Mouse (Mus musculus) G1E-ER4 (cell line): Measurements from ENCODE around the gene Dhx9. TPM values are rescaled to one million over a fixed set of nuclear protein-coding genes. Genes with fewer than 3 reads are reported as not detected.

ENCODE experiments used
- GATA1 ChIP-seq: IDR thresholded peaks from one replicate; pipeline ENCODE4 v1.8.0; 2012; ENCODE audit warnings: low read length, inconsistent platforms
- polyA plus RNA-seq: library from polyadenylated mRNA; stranded (reverse); fragments of >175 nt; gene quantifications from 2 replicates; pipeline ENCODE4 v1.2.3, GENCODE M21; 2012

The Dhx9 gene
- polyA plus RNA-seq, 1 experiment, result 29.5 TPM

- TF ChIP-seq GATA1, result no peak
These were observed 2.5 kb upstream of the Dhx9 start for GRCm38 (mm10) chr1:153489963-153490362.

- no peak for TF ChIP-seq GATA1
These were observed 2.1 kb upstream of the Dhx9 start for GRCm38 (mm10) chr1:153489540-153489939.

DNA sequence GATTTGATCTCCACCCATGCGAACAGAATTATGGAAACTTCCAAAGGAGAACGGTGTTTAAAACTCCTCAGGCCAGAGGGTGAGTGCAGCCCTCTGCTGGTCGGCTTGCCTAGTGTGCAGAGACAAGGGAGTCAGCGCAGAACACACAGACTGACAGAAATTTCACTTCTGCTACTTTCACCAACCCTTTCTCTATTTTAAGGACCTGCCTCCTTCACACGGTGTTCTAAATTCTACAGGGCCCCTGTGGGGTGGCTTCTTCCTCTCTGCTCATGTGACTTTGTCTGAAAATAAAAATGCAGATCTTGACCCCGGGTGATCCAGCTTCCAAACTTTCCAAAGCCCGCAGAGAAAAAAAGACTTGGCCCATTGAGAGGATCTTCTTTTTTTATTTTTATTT, 1.7 kb upstream of the Dhx9 start:
- TF ChIP-seq GATA1, result no peak

- no peak for TF ChIP-seq GATA1
These were observed 527 bp downstream of the Dhx9 start for GRCm38 (mm10) chr1:153486767-153487499.

DNA sequence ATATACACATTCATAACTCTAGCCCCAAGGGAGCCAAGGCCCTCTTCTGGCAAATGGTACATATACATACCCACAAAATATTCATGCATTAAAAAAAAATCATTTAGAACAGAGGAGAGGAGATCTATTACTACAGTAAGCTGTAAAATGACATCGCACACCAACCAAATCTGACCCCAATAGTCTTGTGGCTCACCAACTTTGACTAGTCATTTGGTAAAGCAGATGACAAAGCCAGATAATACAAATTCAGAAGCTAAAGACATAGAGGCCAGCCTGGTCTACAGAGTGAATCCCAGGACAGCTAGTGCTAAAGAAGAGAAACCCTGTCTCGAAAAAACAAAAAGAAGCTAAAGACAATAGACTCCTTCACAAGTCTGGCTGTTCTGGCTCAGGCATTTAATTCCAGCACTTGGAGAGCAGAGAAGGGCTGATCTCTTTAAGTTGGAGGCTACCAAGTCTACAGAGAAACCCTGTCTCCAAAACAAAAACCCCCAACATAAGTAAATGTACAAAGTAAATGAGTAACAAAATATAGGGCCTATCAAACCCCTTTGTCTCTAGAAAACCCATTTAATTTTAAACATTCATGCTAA, 2.2 kb downstream of the Dhx9 start:
- no peak for TF ChIP-seq GATA1

GRCm38 (mm10) chr1:153481025-153481412, 6.4 kb downstream of the Dhx9 start:
- no peak for TF ChIP-seq GATA1

DNA sequence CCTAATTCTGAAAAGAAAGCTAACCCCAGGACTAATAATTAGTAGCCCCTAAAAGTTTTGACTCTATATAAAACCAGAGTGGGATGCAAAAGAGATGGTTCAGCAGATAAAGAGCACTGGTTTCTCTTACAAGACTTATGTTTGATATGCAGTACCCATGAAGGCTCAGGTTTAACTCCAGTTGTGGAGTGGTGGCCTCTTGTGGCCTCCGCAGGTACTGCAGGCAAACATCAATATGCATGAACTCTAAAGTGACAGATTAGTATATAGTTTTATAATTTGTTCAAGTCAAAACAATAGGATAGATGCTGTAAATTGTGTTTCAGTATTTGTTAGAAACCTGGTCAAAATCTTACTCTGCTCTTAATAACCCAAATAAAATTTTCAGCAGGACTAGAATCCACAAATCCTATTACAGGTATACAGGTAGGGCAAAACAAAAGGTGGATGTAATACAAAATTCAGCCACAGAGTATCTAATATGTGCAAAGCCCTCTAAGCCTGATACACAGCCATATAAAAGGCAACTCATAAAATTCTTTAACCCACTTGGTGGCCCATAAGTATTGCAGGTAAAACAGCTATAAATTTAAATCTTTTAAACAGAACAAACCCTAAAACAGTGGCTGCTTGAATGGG, 7.0 kb downstream of the Dhx9 start:
- TF ChIP-seq GATA1, result no peak

DNA sequence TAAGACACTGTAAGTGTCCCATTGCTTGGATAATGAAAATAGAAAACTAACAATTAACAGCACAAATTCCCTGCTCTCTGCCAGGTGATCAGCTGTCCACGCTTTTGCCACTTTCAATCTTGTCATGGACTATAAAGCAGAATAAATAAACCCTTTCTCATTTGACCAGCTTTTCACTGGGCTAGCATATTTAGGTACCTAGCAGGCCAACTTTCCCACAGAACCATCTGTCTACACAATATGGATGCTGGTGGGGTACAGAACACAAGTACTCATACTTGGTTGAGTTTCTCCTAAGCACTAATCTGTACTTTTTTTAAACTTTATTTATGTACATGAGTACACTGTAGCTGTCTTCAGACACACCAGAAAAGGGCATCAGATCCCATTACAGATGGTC, 8.2 kb downstream of the Dhx9 start:
- no peak for TF ChIP-seq GATA1

- no peak for TF ChIP-seq GATA1
These were observed 25.7 kb downstream of the Dhx9 start for GRCm38 (mm10) chr1:153461796-153462195.

DNA sequence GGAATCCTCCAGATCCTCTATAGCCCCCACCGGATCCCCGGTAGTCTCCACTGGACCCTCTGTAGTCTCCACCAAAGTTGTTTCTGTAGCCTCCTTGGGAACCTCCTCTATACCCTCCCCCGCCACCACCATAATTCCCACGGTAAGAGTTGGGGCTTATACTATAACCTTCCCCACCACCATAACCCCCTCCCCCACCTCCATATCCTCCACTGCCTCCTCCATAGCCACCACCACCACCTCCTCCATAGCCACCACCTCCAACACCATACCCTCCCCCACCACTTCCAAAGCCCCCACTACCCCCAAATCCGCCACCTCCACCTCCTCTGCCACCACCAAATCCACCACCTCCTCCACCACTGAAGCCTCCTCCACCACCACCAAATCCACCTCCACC, 31.3 kb downstream of the Dhx9 start:
- no peak for TF ChIP-seq GATA1

DNA sequence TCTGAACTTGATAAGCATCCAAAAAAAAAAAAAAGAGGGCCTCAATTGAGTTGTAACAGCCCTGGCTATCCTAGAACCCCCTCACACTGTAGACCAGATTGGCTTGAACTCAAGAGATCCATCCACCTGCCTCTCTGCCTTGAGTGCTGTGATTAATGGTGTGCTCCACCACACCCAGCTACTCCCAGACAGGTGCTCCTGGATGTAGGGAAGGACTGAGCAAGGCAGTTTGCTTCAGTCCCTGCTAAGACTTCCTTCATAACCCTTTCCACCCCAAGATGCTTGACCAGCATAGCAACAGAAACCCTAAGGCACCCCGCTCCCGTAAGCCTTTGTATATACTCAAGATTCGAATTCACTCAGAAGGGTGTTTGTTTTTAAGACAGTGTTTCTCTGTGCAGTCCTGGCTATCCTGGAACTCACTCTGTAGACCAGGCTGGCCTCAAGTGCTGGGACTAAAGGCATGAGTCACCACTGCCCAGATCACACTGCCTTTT, 34.3 kb downstream of the Dhx9 start:
- no peak for TF ChIP-seq GATA1

DNA sequence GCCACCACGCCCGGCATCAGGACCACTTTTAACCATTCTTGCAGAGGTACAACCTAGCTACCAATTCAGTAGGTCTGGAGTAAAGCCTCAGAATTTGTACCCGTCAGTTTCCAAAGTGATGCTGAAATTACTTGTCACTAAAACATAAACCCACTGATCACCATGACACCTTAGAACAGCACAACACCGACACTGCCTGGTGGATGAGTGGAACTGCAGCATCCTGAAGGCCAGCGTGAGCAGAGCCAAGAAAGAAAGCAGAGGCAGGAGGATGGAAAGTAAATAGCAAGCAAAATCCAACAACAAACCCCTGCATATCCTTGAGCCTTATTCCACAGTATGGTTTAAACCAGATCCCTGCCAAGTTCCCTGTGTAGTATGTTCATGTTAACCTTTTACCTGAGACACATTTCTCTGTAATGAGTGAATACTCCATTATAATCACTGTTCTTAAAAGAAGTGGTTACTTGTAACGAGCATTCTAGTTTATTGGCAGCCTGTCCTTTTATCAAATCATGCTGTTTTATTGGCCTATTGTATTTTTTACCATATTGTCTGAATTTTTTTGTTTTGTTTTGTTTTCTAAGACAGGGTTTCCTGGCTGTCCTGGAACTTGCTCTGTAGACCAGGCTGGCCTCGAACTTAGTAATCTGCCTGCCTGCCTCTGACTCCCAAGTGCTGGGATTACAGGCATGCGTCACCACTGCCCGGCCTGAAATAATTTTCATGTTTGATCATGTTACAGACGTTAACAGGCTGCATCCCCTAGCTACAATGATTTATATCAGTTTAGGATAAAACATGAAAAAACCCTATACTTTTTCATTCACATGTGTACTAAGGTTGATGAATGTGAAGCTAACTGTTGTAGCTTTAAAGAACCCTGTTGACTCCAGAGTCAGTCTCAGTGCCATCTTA, 36.0 kb downstream of the Dhx9 start:
- no peak for TF ChIP-seq GATA1

GRCm38 (mm10) chr1:153446120-153446831, 41.2 kb downstream of the Dhx9 start:
- TF ChIP-seq GATA1, result no peak

DNA sequence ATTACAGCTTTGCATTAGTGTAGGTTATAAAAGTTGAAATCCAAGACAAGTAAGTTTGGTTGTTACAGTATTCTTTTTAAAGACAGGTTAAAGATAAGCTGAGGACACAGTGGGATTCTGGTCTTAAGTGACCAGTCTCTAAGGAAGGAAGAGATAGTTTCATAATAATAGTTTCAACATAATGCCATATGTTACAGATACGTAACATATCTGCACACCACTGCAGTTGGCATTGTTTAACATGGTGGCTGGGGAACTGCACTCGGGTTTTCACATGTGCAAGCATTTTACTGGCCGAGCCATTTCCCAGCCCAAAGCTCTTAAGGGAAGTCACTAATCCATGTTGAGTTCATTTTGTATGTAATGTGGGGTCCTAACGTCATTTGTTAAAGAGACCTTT, 43.8 kb downstream of the Dhx9 start:
- TF ChIP-seq GATA1, result no peak

GRCm38 (mm10) chr1:153443019-153443418, 44.4 kb downstream of the Dhx9 start:
- TF ChIP-seq GATA1, result no peak
